ENCODE assay signal across 19 mouse cellular contexts in genomic region chr9:115367808-115368207, GRCm38 (mm10).
"Had no signal": no experiment of that assay in that cellular context is flagged by ENCODE, and none has a peak within 500 bp of the region (broad histone marks: within the 10 kb centered on the region; RNA-seq: fewer than 3 reads in every experiment).

No protein-coding gene starts in this region.

- H3K4me3 ChIP-seq: liver, embryonic 15.5 days; megakaryocyte, embryonic 14.5 days; neural tube, embryonic 12.5 days; neural tube, embryonic 15.5 days; stomach, embryonic 15.5 days had no signal

- DNase-seq: kidney, adult 18-20 months; kidney, adult 9 months; kidney, postnatal 14 days; kidney, postnatal 4 days; lung, adult 2 months; midbrain, embryonic 14.5 days; right cerebral cortex, adult 18-20 months; right cerebral cortex, postnatal 14 days; spleen, adult 18-20 months; thymus, postnatal 25 days had no signal

- H3K9me3 ChIP-seq: liver, embryonic 15.5 days; neural tube, embryonic 15.5 days; stomach, embryonic 15.5 days had no signal

- H3K27me3 ChIP-seq: liver, embryonic 15.5 days; megakaryocyte, embryonic 14.5 days; neural tube, embryonic 12.5 days; neural tube, embryonic 15.5 days; stomach, embryonic 15.5 days had no signal

- H3K36me3 ChIP-seq: liver, embryonic 15.5 days; neural tube, embryonic 12.5 days; neural tube, embryonic 15.5 days; stomach, embryonic 15.5 days had no signal

- H3K27ac ChIP-seq: liver, embryonic 15.5 days; macrophage; neural tube, embryonic 12.5 days; neural tube, embryonic 15.5 days; stomach, embryonic 15.5 days had no signal

- H3K9ac ChIP-seq: liver, embryonic 15.5 days; neural tube, embryonic 12.5 days; neural tube, embryonic 15.5 days; stomach, embryonic 15.5 days had no signal

- H3K4me2 ChIP-seq: liver, embryonic 15.5 days; midbrain, embryonic 11.5 days; neural tube, embryonic 12.5 days; neural tube, embryonic 15.5 days; stomach, embryonic 15.5 days had no signal

- ATAC-seq: inflammation-experienced regulatory T-cells, adult 6 months; intestine, embryonic 16.5 days had no signal

- H3K4me1 ChIP-seq: liver, embryonic 15.5 days; megakaryocyte, embryonic 14.5 days; neural tube, embryonic 12.5 days; neural tube, embryonic 15.5 days; stomach, embryonic 15.5 days had no signal
